Mouse (Mus musculus) MEL (cell line): ENCODE results near the gene Vps72.

ENCODE experiments used
- CTCF ChIP-seq, 3 experiments: IDR thresholded peaks in 2 of 3; conservative IDR thresholded peaks in 1 of 3; 2 replicates each; pipeline ENCODE4 v1.5.1; 2011 to 2012; ENCODE audit warnings: low read length in 3 of 3, low read depth in 2 of 3, mild to moderate bottlenecking in 2 of 3, improper control_type of control experiment in 1 of 3, inconsistent platforms in 1 of 3, mixed read lengths in 1 of 3, moderate library complexity in 1 of 3; ENCODE audit not compliant: control insufficient read depth in 1 of 3, insufficient read depth in 1 of 3, poor library complexity in 1 of 3, severe bottlenecking in 1 of 3
- POLR2AphosphoS2 ChIP-seq: IDR thresholded peaks from 2 replicates; pipeline ENCODE4 v1.6.1; 2011; ENCODE audit warnings: low read length, improper control_type of control experiment
- ZC3H11A ChIP-seq: IDR thresholded peaks from 2 replicates; pipeline ENCODE4 v1.6.1; 2012; ENCODE audit warnings: low read depth, mild to moderate bottlenecking, inconsistent platforms, low read length, improper control_type of control experiment

- no peak for TF ChIP-seq POLR2AphosphoS2
- TF ChIP-seq CTCF (IDR thresholded peaks at IDR 0.05 in 2 of 3, conservative IDR thresholded peaks at IDR 0.05 in 1 of 3; ENCODE audit: control insufficient read depth in 1 of 3, insufficient read depth in 1 of 3, low read depth in 2 of 3, low read length in 3 of 3, poor library complexity in 1 of 3, severe bottlenecking in 1 of 3) = no peak
- TF ChIP-seq ZC3H11A = no peak
These were observed 45.3 kb upstream of the Vps72 start for GRCm38 (mm10) chr3:95065553-95065952.
